Mouse (Mus musculus) limb, embryonic 14.5 days (tissue): ENCODE measurements around the gene Rai2. TPM values are rescaled to one million over a fixed set of nuclear protein-coding genes. Genes with fewer than 3 reads are reported as not detected.

ENCODE experiments used
- ATAC-seq: fragments of 200-750 bp; cut with Nextera tagmentation; 2 replicates; pipeline ENCODE4 v1.8.0; 2017; ENCODE audit warnings: low read depth, moderate number of reproducible peaks, moderate TSS enrichment; ENCODE audit not compliant: low FRiP score
- DNase-seq: peaks from one replicate; pipeline ENCODE4 v3.0.0-alpha.2; 2015; ENCODE audit warnings: low spot score
- H3K27ac ChIP-seq: fragments of 300-500 bp; sonication (generic); replicated peaks from 2 replicates; pipeline ENCODE4 v1.5.1; 2014; ENCODE audit warnings: low read depth, mild to moderate bottlenecking, low read length, moderate library complexity, mixed read lengths
- H3K27me3 ChIP-seq: fragments of 300-500 bp; sonication (generic); 2 replicates; pipeline ENCODE4 v1.6.1; 2014; ENCODE audit warnings: low read length, mixed read lengths; ENCODE audit not compliant: control insufficient read depth, insufficient read depth
- H3K36me3 ChIP-seq: fragments of 300-500 bp; sonication (generic); 2 replicates; pipeline ENCODE4 v1.6.1; 2014; ENCODE audit warnings: mild to moderate bottlenecking, low read length, moderate library complexity, mixed read lengths; ENCODE audit not compliant: control insufficient read depth, insufficient read depth
- H3K4me1 ChIP-seq: fragments of 300-500 bp; sonication (generic); 2 replicates; pipeline ENCODE4 v1.6.1; 2014; ENCODE audit warnings: antibody characterized with exemption, low read length, mixed read lengths; ENCODE audit not compliant: control insufficient read depth, insufficient read depth
- H3K4me2 ChIP-seq: fragments of 300-500 bp; sonication (generic); replicated peaks from 2 replicates; pipeline ENCODE4 v1.6.1; 2014; ENCODE audit warnings: low read depth, mild to moderate bottlenecking, low read length, moderate library complexity; ENCODE audit not compliant: severe bottlenecking
- H3K4me3 ChIP-seq: fragments of 300-500 bp; sonication (generic); replicated peaks from 2 replicates; pipeline ENCODE4 v1.5.1; 2014; ENCODE audit warnings: low read length
- H3K9ac ChIP-seq: fragments of 300-500 bp; sonication (generic); 2 replicates; pipeline ENCODE4 v1.6.1; 2014; ENCODE audit warnings: mild to moderate bottlenecking, low read depth, low read length, moderate library complexity; ENCODE audit not compliant: severe bottlenecking
- H3K9me3 ChIP-seq: fragments of 300-500 bp; sonication (generic); 2 replicates; pipeline ENCODE4 v1.6.1; 2016; ENCODE audit warnings: low read length; ENCODE audit not compliant: control insufficient read depth
- POLR2A ChIP-seq: fragments of 200-500 bp; IDR thresholded peaks from 2 replicates; pipeline ENCODE4 v1.8.0; 2012; ENCODE audit warnings: inconsistent platforms, mild to moderate bottlenecking, moderate library complexity, borderline replicate concordance; ENCODE audit not compliant: insufficient read depth, insufficient read length; ENCODE audit errors: extremely low read depth
- WGBS: fragments of 180-500 bp; shearing (Covaris S2); extraction: QIAGEN DNeasy Blood & Tissue Kit; methylation state at CpG from one replicate; pipeline ENCODE4 v1.1.7; 2014; 5-methylcytosine and 5-hydroxymethylcytosine counted together
- polyA plus RNA-seq, 2 experiments: library from polyadenylated mRNA; depleted of rRNA in 1 of 2; stranded (reverse) in 1 of 2; unstranded in 1 of 2; fragments of >200 nt; fragmentation: Nextera tagmentation in 1 of 2; extraction: Ambion mirVana in 1 of 2; gene quantifications; 2 replicates each; pipeline versions ENCODE4 v1.2.1 to v1.2.3; 2012 to 2014

The Rai2 gene
- polyA plus RNA-seq, 2 experiments, result 5.6 to 6.4 TPM

DNA sequence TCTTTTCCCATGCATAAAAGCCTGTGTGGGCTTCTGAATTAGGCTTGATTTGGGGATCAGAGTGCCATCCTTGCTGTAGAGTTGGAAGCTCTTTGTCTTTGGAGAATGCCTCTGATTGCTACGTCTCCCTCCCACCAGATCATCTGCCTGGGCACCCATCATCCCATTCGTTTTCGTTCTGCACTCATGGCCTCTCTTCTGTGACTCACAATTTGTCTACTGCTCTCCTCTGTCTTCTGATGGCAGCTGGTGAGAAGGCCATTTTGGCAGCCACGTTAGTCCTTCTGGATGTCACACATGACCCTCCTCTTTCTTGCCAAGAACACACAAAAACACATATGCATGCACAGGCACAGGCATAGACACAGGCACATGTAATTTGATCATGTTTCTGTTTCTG lies 4.2 kb downstream of the Rai2 start:
- Histone ChIP-seq H3K36me3 (no peaks in the 10 kb centered on the region), H3K27me3 (peaks cover 34% of the 10 kb centered on the region; the same call in 1 of the 2 replicates), H3K27ac (no peak overlapping the region), H3K4me2 (no peak overlapping the region), H3K9me3 (no peaks in the 10 kb centered on the region), H3K4me1 (no peaks in the 10 kb centered on the region), H3K4me3 (no peak overlapping the region), H3K9ac (no peak overlapping the region)
- DNase-seq (no peak), ATAC-seq (no peak)
- no peak for TF ChIP-seq POLR2A
- 73% methylated on average over 4 of the region's 4 CpGs for WGBS

DNA sequence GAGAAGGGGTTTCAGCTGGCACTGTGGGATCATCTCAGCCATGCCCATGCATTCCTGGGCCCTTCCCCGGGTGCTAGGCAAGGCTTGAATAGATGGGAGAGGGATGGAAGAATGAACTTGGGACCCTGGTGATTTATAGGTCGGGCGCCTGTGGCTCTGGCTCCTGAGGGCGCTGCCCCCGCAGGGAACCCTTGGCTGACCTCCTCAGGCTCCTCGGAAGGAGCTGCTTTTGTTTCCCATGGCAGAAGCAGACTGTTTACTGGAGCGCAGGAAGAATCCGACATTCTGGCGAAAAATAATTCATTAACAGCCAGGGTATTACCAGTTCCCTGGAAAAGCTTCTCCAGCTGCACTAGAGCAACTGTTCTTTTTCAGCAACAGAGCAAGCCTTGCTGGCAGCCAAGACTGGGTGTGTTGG lies 6.5 kb downstream of the Rai2 start:
- Histone ChIP-seq H3K4me2 (no peak overlapping the region), H3K27ac (no peak overlapping the region), H3K4me1 (no peaks in the 10 kb centered on the region), H3K4me3 (no peak overlapping the region), H3K36me3 (no peaks in the 10 kb centered on the region), H3K9ac (no peak overlapping the region), H3K27me3 (peaks cover 18% of the 10 kb centered on the region; the same call in 1 of the 2 replicates), H3K9me3 (no peaks in the 10 kb centered on the region)
- ATAC-seq, result no peak
- DNase-seq, result no peak
- 25% methylated on average over 9 of the region's 9 CpGs for WGBS
- TF ChIP-seq POLR2A, result no peak

DNA sequence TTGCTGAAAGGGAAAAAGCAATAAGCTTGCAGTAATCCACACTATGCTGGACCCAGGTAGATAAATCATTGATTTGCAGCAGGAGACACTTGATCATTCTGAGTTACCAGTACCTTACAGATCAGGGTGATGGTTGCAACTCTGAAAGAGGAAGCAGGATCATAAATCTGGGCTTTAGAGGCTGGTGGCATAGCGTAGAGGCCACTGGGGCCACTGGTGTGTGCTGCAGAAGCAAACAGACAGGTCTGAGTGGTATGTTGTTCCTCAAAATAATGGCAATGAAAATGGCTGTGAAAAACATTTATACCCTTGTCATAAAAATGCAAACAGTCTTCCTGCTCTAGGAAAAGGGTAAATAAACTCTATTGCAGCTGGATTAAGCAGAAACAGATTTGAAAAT lies 9.4 kb downstream of the Rai2 start:
- DNase-seq (no peak), ATAC-seq (no peak)
- no peaks in the 10 kb centered on the region for H3K9me3 ChIP-seq
- H3K9ac ChIP-seq, result no peak overlapping the region
- H3K4me3 ChIP-seq, result no peak overlapping the region
- no peak overlapping the region for H3K4me2 ChIP-seq
- H3K27ac ChIP-seq, result no peak overlapping the region
- no peaks in the 10 kb centered on the region for H3K4me1 ChIP-seq
- TF ChIP-seq POLR2A, result no peak
- no peaks in the 10 kb centered on the region for H3K36me3 ChIP-seq
- peaks cover 6% of the 10 kb centered on the region; the same call in 1 of the 2 replicates for H3K27me3 ChIP-seq
- WGBS, result 56% methylated on average over 1 of the region's 1 CpGs

DNA sequence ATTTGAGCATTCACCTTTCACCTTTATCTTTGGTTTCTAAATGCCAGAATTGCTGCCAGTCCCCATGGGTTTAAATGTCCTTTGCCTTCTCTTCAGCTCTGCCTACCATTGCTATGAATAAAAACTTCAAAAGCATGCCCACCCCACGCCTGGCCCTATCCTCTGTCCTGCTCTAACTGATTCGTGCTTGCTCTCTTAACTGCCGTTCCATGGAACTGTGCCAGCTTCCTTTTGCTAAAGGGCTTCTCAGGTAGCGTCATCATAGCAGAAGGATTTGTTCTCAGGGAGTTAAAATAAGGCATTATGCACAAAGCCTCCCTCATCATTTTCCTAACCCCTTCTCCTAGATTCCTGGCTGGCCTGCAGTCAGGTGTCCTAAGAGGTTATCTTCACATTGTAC lies 11.6 kb downstream of the Rai2 start:
- Histone ChIP-seq H3K9me3 (no peaks in the 10 kb centered on the region), H3K4me2 (no peak overlapping the region), H3K27ac (no peak overlapping the region), H3K36me3 (no peaks in the 10 kb centered on the region), H3K9ac (no peak overlapping the region), H3K4me3 (no peak overlapping the region), H3K4me1 (no peaks in the 10 kb centered on the region), H3K27me3 (no peaks in the 10 kb centered on the region; the same call in 1 of the 2 replicates)
- no peak for TF ChIP-seq POLR2A
- ATAC-seq, result no peak
- DNase-seq, result no peak
- 53% methylated on average over 4 of the region's 4 CpGs for WGBS

DNA sequence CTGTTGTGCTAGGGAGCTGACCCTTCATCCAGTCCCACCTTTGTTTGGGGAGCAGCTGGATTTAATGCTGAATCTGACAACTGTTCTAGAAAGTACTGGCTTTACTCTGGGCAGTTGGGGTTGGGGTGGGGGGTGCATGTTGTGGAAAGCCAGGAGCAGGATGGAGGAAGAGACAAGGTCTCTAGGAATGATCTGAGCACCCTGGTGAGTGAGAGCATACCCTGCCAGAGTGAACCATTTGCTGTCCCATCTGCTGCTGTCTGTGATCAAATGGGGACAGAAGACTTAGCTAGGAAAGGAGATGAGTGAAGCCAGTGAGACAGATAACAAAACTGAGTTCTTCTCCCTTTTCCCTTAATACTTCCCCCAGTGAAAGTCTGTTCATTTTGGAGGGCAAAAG lies 13.2 kb downstream of the Rai2 start:
- H3K9me3 ChIP-seq, result no peaks in the 10 kb centered on the region
- TF ChIP-seq POLR2A, result no peak
- DNase-seq (no peak), ATAC-seq (no peak)
- H3K4me3 ChIP-seq, result no peak overlapping the region
- no peaks in the 10 kb centered on the region; the same call in 1 of the 2 replicates for H3K27me3 ChIP-seq
- no peak overlapping the region for H3K4me2 ChIP-seq
- no peak overlapping the region for H3K27ac ChIP-seq
- no peaks in the 10 kb centered on the region for H3K36me3 ChIP-seq
- no peak overlapping the region for H3K9ac ChIP-seq
- H3K4me1 ChIP-seq, result no peaks in the 10 kb centered on the region

DNA sequence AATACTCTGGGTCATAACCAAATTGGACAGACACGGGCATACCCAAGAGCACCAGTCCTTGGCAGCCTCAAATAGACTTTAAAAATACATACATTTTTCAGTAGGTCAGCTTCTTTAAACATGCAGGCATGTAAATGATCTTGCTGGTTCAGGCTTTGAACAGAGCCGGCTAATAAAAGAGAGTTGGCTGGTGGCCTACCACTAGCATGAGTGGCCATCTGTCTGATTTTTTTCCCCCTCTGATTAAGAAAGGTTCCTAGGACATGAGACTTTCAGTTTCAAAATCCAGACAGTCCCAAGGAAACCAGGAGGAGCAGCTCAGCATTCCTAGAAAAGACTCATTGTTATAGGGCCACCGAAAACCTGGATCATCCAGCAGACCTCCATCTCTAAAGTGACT lies 15.0 kb downstream of the Rai2 start:
- Histone ChIP-seq H3K4me3 (no peak overlapping the region), H3K27me3 (no peaks in the 10 kb centered on the region), H3K27ac (no peak overlapping the region), H3K9me3 (no peaks in the 10 kb centered on the region), H3K36me3 (no peaks in the 10 kb centered on the region), H3K4me1 (no peaks in the 10 kb centered on the region), H3K9ac (no peak overlapping the region), H3K4me2 (no peak overlapping the region)
- DNase-seq, result no peak
- TF ChIP-seq POLR2A, result no peak
- no peak for ATAC-seq
- WGBS, result 86% methylated on average over 3 of the region's 3 CpGs
